ENCODE assay signal across 19 mouse cellular contexts in genomic region chr7:120900191-120900590, GRCm38 (mm10).
"Had no signal": no experiment of that assay in that cellular context is flagged by ENCODE, and none has a peak within 500 bp of the region (broad histone marks: within the 10 kb centered on the region; RNA-seq: fewer than 3 reads in every experiment).

No protein-coding gene starts in this region.

- H3K4me3 ChIP-seq: midbrain, embryonic 10.5 days; midbrain, embryonic 12.5 days; myocyte; neural tube, embryonic 13.5 days; neural tube, embryonic 15.5 days had no signal

- H3K4me2 ChIP-seq: lung, embryonic 14.5 days; midbrain, embryonic 12.5 days; neural tube, embryonic 13.5 days; neural tube, embryonic 15.5 days had no signal

- H3K9ac ChIP-seq: lung, embryonic 14.5 days; midbrain, embryonic 12.5 days; neural tube, embryonic 13.5 days; neural tube, embryonic 15.5 days had no signal

- H3K9me3 ChIP-seq: midbrain, embryonic 10.5 days; midbrain, embryonic 12.5 days; neural tube, embryonic 13.5 days; neural tube, embryonic 15.5 days had no signal

- H3K27me3 ChIP-seq: midbrain, embryonic 12.5 days; neural tube, embryonic 13.5 days; neural tube, embryonic 15.5 days had no signal

- H3K27ac ChIP-seq: midbrain, embryonic 10.5 days; midbrain, embryonic 12.5 days; neural tube, embryonic 13.5 days; neural tube, embryonic 15.5 days had no signal

- DNase-seq: lung, adult 18-20 months; lung, embryonic 14.5 days; lung, postnatal 10 days; lung, postnatal 4 days; midbrain, embryonic 14.5 days; retina, postnatal 1 day; right cerebral cortex, adult 18-20 months; right cerebral cortex, postnatal 25 days; right cerebral cortex, postnatal 4 days; spleen, adult 18-20 months; thymus, adult 18-20 months; thymus, postnatal 14 days; thymus, postnatal 36 days had no signal

- H3K4me1 ChIP-seq: neural tube, embryonic 15.5 days had no signal

- ATAC-seq: midbrain, embryonic 16.5 days had no signal
